Mouse (Mus musculus) naive thymus-derived CD4-positive, alpha-beta T cell, adult 2 months (primary cell): ENCODE results near the gene Tbce.

Experiments
- DNase-seq: peaks from one replicate; pipeline ENCODE4 v3.0.0-alpha.2; 2011; ENCODE audit warnings: low read depth

The Tbce gene

GRCm38 (mm10) chr13:13965388-13965964 is 74.0 kb downstream of the Tbce start:
- no peak for DNase-seq

GRCm38 (mm10) chr13:13961046-13961445 is 78.4 kb downstream of the Tbce start:
- no peak for DNase-seq

- DNase-seq, result no peak
Measured at GRCm38 (mm10) chr13:13960211-13960610, 79.2 kb downstream of the Tbce start.

GRCm38 (mm10) chr13:13956686-13957085 is 82.8 kb downstream of the Tbce start:
- no peak for DNase-seq

GRCm38 (mm10) chr13:13954931-13955330 is 84.5 kb downstream of the Tbce start:
- no peak for DNase-seq

GRCm38 (mm10) chr13:13953874-13954832 is 85.3 kb downstream of the Tbce start, which contains the start of gene B3galnt2:
TSS of gene B3galnt2 (plus strand) at chr13:13954469.
- DNase-seq, result peak; percentile 99
